ENCODE assay signal across 11 mouse cellular contexts in genomic region chr11:59300185-59300584, GRCm38 (mm10). TPM values are rescaled to one million over a fixed set of nuclear protein-coding genes. Genes with fewer than 3 reads are reported as not detected.
DNase-seq lines count a peak whose midpoint lies in the region; ATAC-seq and TF ChIP-seq lines count a peak whose summit lies in the region.
"Had no signal": no experiment of that assay in that cellular context is flagged by ENCODE, and none has a peak within 500 bp of the region (broad histone marks: within the 10 kb centered on the region; RNA-seq: fewer than 3 reads in every experiment).

No protein-coding gene starts in this region.

- no peaks in the 10 kb centered on the region for H3K36me3 ChIP-seq in forebrain, embryonic 16.5 days (ENCODE audit: control insufficient read depth, insufficient read depth)
- H3K36me3 ChIP-seq: limb, embryonic 15.5 days had no signal

- H3K4me1 ChIP-seq in cortical plate, adult 2 months (ENCODE audit: control insufficient read depth, insufficient read depth, low read length) = no peaks in the 10 kb centered on the region
- peaks cover 2% of the 10 kb centered on the region for H3K4me1 ChIP-seq in forebrain, embryonic 16.5 days (replicated peaks; ENCODE audit: control insufficient read depth, insufficient read depth, low read length)

- ATAC-seq in forebrain, embryonic 16.5 days = no peak

- WGBS in forebrain, embryonic 16.5 days = 22% methylated on average over 3 of the region's 3 CpGs

- no peaks in the 10 kb centered on the region for H3K9me3 ChIP-seq in forebrain, embryonic 16.5 days (ENCODE audit: control insufficient read depth, low read length)
- H3K9me3 ChIP-seq: limb, embryonic 15.5 days had no signal

- no peak overlapping the region for H3K4me2 ChIP-seq in forebrain, embryonic 16.5 days (ENCODE audit: low read length)
- H3K4me2 ChIP-seq: limb, embryonic 15.5 days had no signal

- no peak overlapping the region for H3K9ac ChIP-seq in forebrain, embryonic 16.5 days (replicated peaks; ENCODE audit: low read depth, low read length)
- H3K9ac ChIP-seq: limb, embryonic 15.5 days had no signal

- no peak overlapping the region for H3K27ac ChIP-seq in cortical plate, adult 2 months (ENCODE audit: insufficient read depth, low read length)
- no peak overlapping the region for H3K27ac ChIP-seq in forebrain, embryonic 16.5 days (ENCODE audit: low read length)
- H3K27ac ChIP-seq: limb, embryonic 15.5 days had no signal

- no peak for TF ChIP-seq POLR2A in cortical plate, adult 2 months (IDR thresholded peaks at IDR 0.05; ENCODE audit: extremely low read depth, insufficient read depth, low read length)

- H3K27me3 ChIP-seq in forebrain, embryonic 16.5 days (replicated peaks; ENCODE audit: control insufficient read depth, insufficient read depth, low read length) = peaks cover 32% of the 10 kb centered on the region

- peak; percentile 51 for DNase-seq in heart, postnatal 4 days
- no peak for DNase-seq in heart, adult 11 months
- DNase-seq in testis, postnatal 10 days (ENCODE audit: low spot score) = peak; percentile 67
- DNase-seq in testis, postnatal 14 days (ENCODE audit: low spot score) = no peak
- DNase-seq in neural tube, embryonic 10.5 days (ENCODE audit: extremely low spot score, low spot score) = no peak
- DNase-seq: cerebellum, adult 11 months had no signal

- H3K4me3 ChIP-seq in cortical plate, adult 2 months (ENCODE audit: insufficient read depth, low read length) = no peak overlapping the region
- no peak overlapping the region for H3K4me3 ChIP-seq in forebrain, embryonic 16.5 days (replicated peaks; ENCODE audit: low read length)
- H3K4me3 ChIP-seq: limb, embryonic 15.5 days had no signal

- TF ChIP-seq CTCF in cortical plate, adult 2 months (IDR thresholded peaks at IDR 0.05; ENCODE audit: extremely low read depth, insufficient read depth, low read length) = peak; percentile 51; the same call in 1 of the 2 replicates

RNA-seq across cellular contexts. Expression of gene Wnt9a, which starts 6.5 kb away (rescaled TPM):
- 1 to 10 TPM; 5.6 to 5.7 TPM for total RNA-seq in heart, postnatal 4 days (2021)
- 15.9 and 18.5 TPM in 2 replicates for polyA plus RNA-seq in cortical plate, adult 2 months (2012; rRNA removed)
- polyA plus RNA-seq in forebrain, embryonic 16.5 days (2015; fragmentation: Nextera tagmentation; extraction: Ambion mirVana) = 1.5 and 1.6 TPM in 2 replicates
- total RNA-seq: neutrophil, adult 5-6 weeks had no signal

RNA-seq across cellular contexts. Expression of gene Wnt3a, which starts 9.6 kb away (rescaled TPM):
- not detected for total RNA-seq in heart, postnatal 4 days (2021)
- 0.06 TPM in 1 of 2 replicates, not detected in the other for polyA plus RNA-seq in cortical plate, adult 2 months (2012; rRNA removed)
- polyA plus RNA-seq in forebrain, embryonic 16.5 days (2015; fragmentation: Nextera tagmentation; extraction: Ambion mirVana) = 0.35 and 0.73 TPM in 2 replicates
- total RNA-seq: neutrophil, adult 5-6 weeks had no signal
- polyA plus RNA-seq: heart, embryonic 14.5 days had no signal

Comparison
In these comparisons a context has a peak if more than half of its experiments do, and no peak if none do; other contexts are left out.
1. DNase-seq: peak in heart, postnatal 4 days (single experiment) and testis, postnatal 10 days (single experiment); none in heart, adult 11 months (single experiment), testis, postnatal 14 days (single experiment) and neural tube, embryonic 10.5 days (single experiment).